Mouse (Mus musculus): ENCODE measurements around the gene Rasgef1c. TPM values are rescaled to one million over a fixed set of nuclear protein-coding genes. Genes with fewer than 3 reads are reported as not detected.

The Rasgef1c gene
- polyA plus RNA-seq, 1 experiment, result not detected

GRCm38 (mm10) chr11:49934322-49934721 is 32.7 kb downstream of the Rasgef1c start:
- H3K79me3 ChIP-seq (ENCODE audit: low read depth), result no peaks in the 10 kb centered on the region
- no peak overlapping the region for H3K4me3 ChIP-seq (ENCODE audit: insufficient read depth, poor library complexity, severe bottlenecking)
- H3K36me3 ChIP-seq (ENCODE audit: control insufficient read depth, insufficient read depth), result no peaks in the 10 kb centered on the region
- TF ChIP-seq CTCF (IDR thresholded peaks at IDR 0.05; ENCODE audit: control insufficient read depth, insufficient read depth, insufficient read length), result no peak
- TF ChIP-seq USF1 (IDR thresholded peaks at IDR 0.05; ENCODE audit: low read depth), result no peak
- TF ChIP-seq FOSL1 (IDR thresholded peaks at IDR 0.05; ENCODE audit: insufficient read depth, low read length, poor library complexity, severe bottlenecking), result no peak
- no peak for TF ChIP-seq CEBPB (IDR thresholded peaks at IDR 0.05; ENCODE audit: low read depth)
- H3K79me2 ChIP-seq (ENCODE audit: control insufficient read depth, insufficient read depth), result no peaks in the 10 kb centered on the region
- H3ac ChIP-seq (ENCODE audit: control insufficient read depth, insufficient read length, low read depth), result no peak overlapping the region
- peaks cover 18% of the 10 kb centered on the region for H3K27me3 ChIP-seq (ENCODE audit: control insufficient read depth, insufficient read depth, insufficient read length)

GRCm38 (mm10) chr11:49936458-49936857 is 34.8 kb downstream of the Rasgef1c start:
- H3K4me3 ChIP-seq (ENCODE audit: insufficient read depth, poor library complexity, severe bottlenecking), result no peak overlapping the region
- no peaks in the 10 kb centered on the region for H3K79me3 ChIP-seq (ENCODE audit: low read depth)
- peaks cover 21% of the 10 kb centered on the region for H3K27me3 ChIP-seq (ENCODE audit: control insufficient read depth, insufficient read depth, insufficient read length)

GRCm38 (mm10) chr11:49937779-49938178 is 36.1 kb downstream of the Rasgef1c start:
- TF ChIP-seq USF1 (IDR thresholded peaks at IDR 0.05; ENCODE audit: low read depth), result no peak
- no peak for TF ChIP-seq FOSL1 (IDR thresholded peaks at IDR 0.05; ENCODE audit: insufficient read depth, low read length, poor library complexity, severe bottlenecking)
- TF ChIP-seq MYOG (IDR thresholded peaks at IDR 0.05; ENCODE audit: control insufficient read depth, extremely low read depth, insufficient read length), result no peak
- no peak for TF ChIP-seq CTCF (IDR thresholded peaks at IDR 0.05; ENCODE audit: control insufficient read depth, insufficient read depth, insufficient read length)
- TF ChIP-seq CEBPB (IDR thresholded peaks at IDR 0.05; ENCODE audit: low read depth), result no peak
- TF ChIP-seq MYOD1 (IDR thresholded peaks at IDR 0.05; ENCODE audit: control insufficient read depth, insufficient read length, low read depth), result no peak
- no peak overlapping the region for H3K4me3 ChIP-seq (ENCODE audit: insufficient read depth, poor library complexity, severe bottlenecking)
- H3K36me3 ChIP-seq (ENCODE audit: control insufficient read depth, insufficient read depth), result no peaks in the 10 kb centered on the region
- no peak overlapping the region for H3ac ChIP-seq (ENCODE audit: control insufficient read depth, insufficient read length, low read depth)
- H3K27me3 ChIP-seq (ENCODE audit: control insufficient read depth, insufficient read depth, insufficient read length), result peaks cover 25% of the 10 kb centered on the region
- no peaks in the 10 kb centered on the region for H3K79me3 ChIP-seq (ENCODE audit: low read depth)
- H3K79me2 ChIP-seq (ENCODE audit: control insufficient read depth, insufficient read depth), result no peaks in the 10 kb centered on the region

More at GRCm38 (mm10) chr11:49936458-49936857, 34.8 kb downstream of the Rasgef1c start:
- no peaks in the 10 kb centered on the region for H3K79me2 ChIP-seq (ENCODE audit: control insufficient read depth, insufficient read depth)
- H3ac ChIP-seq (ENCODE audit: control insufficient read depth, insufficient read length, low read depth), result no peak overlapping the region
- H3K36me3 ChIP-seq (ENCODE audit: control insufficient read depth, insufficient read depth), result no peaks in the 10 kb centered on the region
- TF ChIP-seq FOSL1 (IDR thresholded peaks at IDR 0.05; ENCODE audit: insufficient read depth, low read length, poor library complexity, severe bottlenecking) (no peak), CTCF (IDR thresholded peaks at IDR 0.05; ENCODE audit: control insufficient read depth, insufficient read depth, insufficient read length) (no peak), USF1 (IDR thresholded peaks at IDR 0.05; ENCODE audit: low read depth) (no peak), CEBPB (IDR thresholded peaks at IDR 0.05; ENCODE audit: low read depth) (no peak), MYOD1 (IDR thresholded peaks at IDR 0.05; ENCODE audit: control insufficient read depth, insufficient read length, low read depth) (no peak), MYOG (IDR thresholded peaks at IDR 0.05; ENCODE audit: control insufficient read depth, extremely low read depth, insufficient read length) (no peak), MAX (IDR thresholded peaks at IDR 0.05) (no peak)

GRCm38 (mm10) chr11:49938258-49939164 is 36.9 kb downstream of the Rasgef1c start:
- Histone ChIP-seq H3K79me3 (ENCODE audit: low read depth) (no peaks in the 10 kb centered on the region), H3K4me3 (ENCODE audit: insufficient read depth, poor library complexity, severe bottlenecking) (no peak overlapping the region), H3K36me3 (ENCODE audit: control insufficient read depth, insufficient read depth) (no peaks in the 10 kb centered on the region), H3K27me3 (ENCODE audit: control insufficient read depth, insufficient read depth, insufficient read length) (peaks cover 26% of the 10 kb centered on the region), H3ac (ENCODE audit: control insufficient read depth, insufficient read length, low read depth) (no peak overlapping the region), H3K79me2 (ENCODE audit: control insufficient read depth, insufficient read depth) (no peaks in the 10 kb centered on the region)
- TF ChIP-seq MYOG (IDR thresholded peaks at IDR 0.05; ENCODE audit: control insufficient read depth, extremely low read depth, insufficient read length) (no peak), MAX (IDR thresholded peaks at IDR 0.05) (no peak), CEBPB (IDR thresholded peaks at IDR 0.05; ENCODE audit: low read depth) (no peak), FOSL1 (IDR thresholded peaks at IDR 0.05; ENCODE audit: insufficient read depth, low read length, poor library complexity, severe bottlenecking) (no peak), MYOD1 (IDR thresholded peaks at IDR 0.05; ENCODE audit: control insufficient read depth, insufficient read length, low read depth) (no peak), USF1 (IDR thresholded peaks at IDR 0.05; ENCODE audit: low read depth) (no peak), CTCF (IDR thresholded peaks at IDR 0.05; ENCODE audit: control insufficient read depth, insufficient read depth, insufficient read length) (no peak)

GRCm38 (mm10) chr11:49942841-49943240 is 41.2 kb downstream of the Rasgef1c start:
- no peaks in the 10 kb centered on the region for H3K36me3 ChIP-seq (ENCODE audit: control insufficient read depth, insufficient read depth)
- peaks cover 27% of the 10 kb centered on the region for H3K27me3 ChIP-seq (ENCODE audit: control insufficient read depth, insufficient read depth, insufficient read length)
- no peaks in the 10 kb centered on the region for H3K79me3 ChIP-seq (ENCODE audit: low read depth)
- H3ac ChIP-seq (ENCODE audit: control insufficient read depth, insufficient read length, low read depth), result no peak overlapping the region
- H3K4me3 ChIP-seq (ENCODE audit: insufficient read depth, poor library complexity, severe bottlenecking), result no peak overlapping the region
- H3K79me2 ChIP-seq (ENCODE audit: control insufficient read depth, insufficient read depth), result no peaks in the 10 kb centered on the region
- TF ChIP-seq USF1 (IDR thresholded peaks at IDR 0.05; ENCODE audit: low read depth) (no peak), MAX (IDR thresholded peaks at IDR 0.05) (no peak), FOSL1 (IDR thresholded peaks at IDR 0.05; ENCODE audit: insufficient read depth, low read length, poor library complexity, severe bottlenecking) (no peak), MYOD1 (IDR thresholded peaks at IDR 0.05; ENCODE audit: control insufficient read depth, insufficient read length, low read depth) (no peak), CEBPB (IDR thresholded peaks at IDR 0.05; ENCODE audit: low read depth) (no peak), MYOG (IDR thresholded peaks at IDR 0.05; ENCODE audit: control insufficient read depth, extremely low read depth, insufficient read length) (no peak), CTCF (IDR thresholded peaks at IDR 0.05; ENCODE audit: control insufficient read depth, insufficient read depth, insufficient read length) (no peak)

All from C2C12 (cell line).